Mouse (Mus musculus): ENCODE results near the gene Wwp2. TPM values are rescaled to one million over a fixed set of nuclear protein-coding genes. Genes with fewer than 3 reads are reported as not detected.

Wwp2 gene
- total and polyA plus RNA-seq, 2 experiments from 2014 or later = 34.9 to 37.0 TPM

- no peak overlapping the region for H3K4me3 ChIP-seq (ENCODE audit: low read depth, low read length)
- no peak for TF ChIP-seq CTCF (IDR thresholded peaks at IDR 0.05; ENCODE audit: low read depth)
- no peaks in the 10 kb centered on the region for H3K4me1 ChIP-seq (ENCODE audit: insufficient read depth)
- H3K27me3 ChIP-seq (ENCODE audit: insufficient read depth, low read length) = no peaks in the 10 kb centered on the region
- H3K9me3 ChIP-seq (ENCODE audit: low read length) = no peaks in the 10 kb centered on the region
- no peak overlapping the region for H3K4me2 ChIP-seq (ENCODE audit: low read depth)
- H3K36me3 ChIP-seq (ENCODE audit: insufficient read depth) = no peaks in the 10 kb centered on the region
- WGBS = 88% methylated on average over 8 of the region's 8 CpGs
- no peak overlapping the region for H3K27ac ChIP-seq (ENCODE audit: low read depth, low read length)
- no peak overlapping the region for H3K9ac ChIP-seq
- ATAC-seq (no peak), DNase-seq (no peak)
These were observed 5.3 kb upstream of the Wwp2 start for GRCm38 (mm10) chr8:107430821-107431220.

- Histone ChIP-seq H3K4me1 (ENCODE audit: insufficient read depth) (peaks cover 5% of the 10 kb centered on the region; the same call in 1 of the 2 replicates), H3K36me3 (ENCODE audit: insufficient read depth) (no peaks in the 10 kb centered on the region), H3K9ac (peak overlapping the region; percentile 82), H3K4me2 (ENCODE audit: low read depth) (peak overlapping the region; percentile 75), H3K9me3 (ENCODE audit: low read length) (no peaks in the 10 kb centered on the region), H3K27ac (ENCODE audit: low read depth, low read length) (no peak overlapping the region), H3K27me3 (ENCODE audit: insufficient read depth, low read length) (no peaks in the 10 kb centered on the region), H3K4me3 (ENCODE audit: low read depth, low read length) (peak overlapping the region; percentile 90)
- no peak for TF ChIP-seq CTCF (IDR thresholded peaks at IDR 0.05; ENCODE audit: low read depth)
- DNase-seq (no peak), ATAC-seq (no peak)
- WGBS = 29% methylated on average over 11 of the region's 11 CpGs
These were observed 674 bp upstream of the Wwp2 start for GRCm38 (mm10) chr8:107435421-107435961.

GRCm38 (mm10) chr8:107436841-107437421 lies 766 bp downstream of the Wwp2 start:
- peak overlapping the region; percentile 75 for H3K4me2 ChIP-seq (ENCODE audit: low read depth)
- TF ChIP-seq CTCF (IDR thresholded peaks at IDR 0.05; ENCODE audit: low read depth) = no peak
- H3K4me1 ChIP-seq (ENCODE audit: insufficient read depth) = peaks cover 5% of the 10 kb centered on the region; the same call in 1 of the 2 replicates
- 11% methylated on average over 16 of the region's 16 CpGs for WGBS
- 0 out of 2 replicates have a peak, but pooled peaks cover 3% of the 10 kb centered on the region for H3K36me3 ChIP-seq (ENCODE audit: insufficient read depth)
- peak overlapping the region; percentile 82 for H3K9ac ChIP-seq
- DNase-seq (no peak), ATAC-seq (0 out of 2 replicates have a peak, but pooled peaks have one; percentile 15)
- no peaks in the 10 kb centered on the region for H3K27me3 ChIP-seq (ENCODE audit: insufficient read depth, low read length)
- peak overlapping the region; percentile 90 for H3K4me3 ChIP-seq (ENCODE audit: low read depth, low read length)
- H3K27ac ChIP-seq (ENCODE audit: low read depth, low read length) = peak overlapping the region; percentile 86
- no peaks in the 10 kb centered on the region for H3K9me3 ChIP-seq (ENCODE audit: low read length)

- Histone ChIP-seq H3K9me3 (ENCODE audit: low read length) (no peaks in the 10 kb centered on the region), H3K27me3 (ENCODE audit: insufficient read depth, low read length) (no peaks in the 10 kb centered on the region), H3K36me3 (ENCODE audit: insufficient read depth) (0 out of 2 replicates have a peak, but pooled peaks cover 3% of the 10 kb centered on the region), H3K27ac (ENCODE audit: low read depth, low read length) (no peak overlapping the region), H3K4me2 (ENCODE audit: low read depth) (no peak overlapping the region), H3K9ac (no peak overlapping the region), H3K4me3 (ENCODE audit: low read depth, low read length) (no peak overlapping the region), H3K4me1 (ENCODE audit: insufficient read depth) (peaks cover 5% of the 10 kb centered on the region; the same call in 1 of the 2 replicates)
- TF ChIP-seq CTCF (IDR thresholded peaks at IDR 0.05; ENCODE audit: low read depth) = no peak
- ATAC-seq = no peak
- WGBS = 81% methylated on average over 2 of the region's 2 CpGs
- no peak for DNase-seq
These were observed 1.5 kb downstream of the Wwp2 start for GRCm38 (mm10) chr8:107437711-107438110.

GRCm38 (mm10) chr8:107439880-107440625 lies 3.9 kb downstream of the Wwp2 start:
- Histone ChIP-seq H3K27me3 (ENCODE audit: insufficient read depth, low read length) (no peaks in the 10 kb centered on the region), H3K36me3 (ENCODE audit: insufficient read depth) (0 out of 2 replicates have a peak, but pooled peaks cover 3% of the 10 kb centered on the region), H3K9ac (no peak overlapping the region), H3K27ac (ENCODE audit: low read depth, low read length) (no peak overlapping the region), H3K9me3 (ENCODE audit: low read length) (no peaks in the 10 kb centered on the region), H3K4me2 (ENCODE audit: low read depth) (no peak overlapping the region), H3K4me3 (ENCODE audit: low read depth, low read length) (no peak overlapping the region), H3K4me1 (ENCODE audit: insufficient read depth) (peaks cover 5% of the 10 kb centered on the region; the same call in 1 of the 2 replicates)
- no peak for ATAC-seq
- TF ChIP-seq CTCF (IDR thresholded peaks at IDR 0.05; ENCODE audit: low read depth) = no peak
- DNase-seq = no peak
- 78% methylated on average over 3 of the region's 3 CpGs for WGBS

GRCm38 (mm10) chr8:107444626-107445025 lies 8.5 kb downstream of the Wwp2 start:
- no peak for ATAC-seq
- H3K4me1 ChIP-seq (ENCODE audit: insufficient read depth) = no peaks in the 10 kb centered on the region; the same call in 1 of the 2 replicates
- no peak overlapping the region for H3K27ac ChIP-seq (ENCODE audit: low read depth, low read length)
- H3K4me3 ChIP-seq (ENCODE audit: low read depth, low read length) = no peak overlapping the region
- H3K9me3 ChIP-seq (ENCODE audit: low read length) = no peaks in the 10 kb centered on the region
- TF ChIP-seq CTCF (IDR thresholded peaks at IDR 0.05; ENCODE audit: low read depth) = no peak
- H3K9ac ChIP-seq = no peak overlapping the region
- no peak overlapping the region for H3K4me2 ChIP-seq (ENCODE audit: low read depth)
- H3K36me3 ChIP-seq (ENCODE audit: insufficient read depth) = 0 out of 2 replicates have a peak, but pooled peaks cover 3% of the 10 kb centered on the region
- DNase-seq = no peak
- H3K27me3 ChIP-seq (ENCODE audit: insufficient read depth, low read length) = no peaks in the 10 kb centered on the region
- WGBS = 54% methylated on average over 3 of the region's 3 CpGs

GRCm38 (mm10) chr8:107447713-107448112 lies 11.5 kb downstream of the Wwp2 start:
- no peaks in the 10 kb centered on the region; the same call in 1 of the 2 replicates for H3K4me1 ChIP-seq (ENCODE audit: insufficient read depth)
- H3K36me3 ChIP-seq (ENCODE audit: insufficient read depth) = no peaks in the 10 kb centered on the region
- H3K27me3 ChIP-seq (ENCODE audit: insufficient read depth, low read length) = no peaks in the 10 kb centered on the region
- no peak for TF ChIP-seq CTCF (IDR thresholded peaks at IDR 0.05; ENCODE audit: low read depth)
- H3K4me2 ChIP-seq (ENCODE audit: low read depth) = no peak overlapping the region
- ATAC-seq (no peak), DNase-seq (no peak)
- H3K27ac ChIP-seq (ENCODE audit: low read depth, low read length) = no peak overlapping the region
- H3K4me3 ChIP-seq (ENCODE audit: low read depth, low read length) = no peak overlapping the region
- no peaks in the 10 kb centered on the region for H3K9me3 ChIP-seq (ENCODE audit: low read length)
- H3K9ac ChIP-seq = no peak overlapping the region

All from forebrain, postnatal 0 days (tissue).